Mouse (Mus musculus): ENCODE results near the gene Ms4a3. TPM values are rescaled to one million over a fixed set of nuclear protein-coding genes. Genes with fewer than 3 reads are reported as not detected.
A peak's percentile ranks its signal among the peaks of the same experiment; 100 is the strongest.

Gene Ms4a3
- polyA plus RNA-seq, 1 experiment from 2014 or later, result not detected

DNA sequence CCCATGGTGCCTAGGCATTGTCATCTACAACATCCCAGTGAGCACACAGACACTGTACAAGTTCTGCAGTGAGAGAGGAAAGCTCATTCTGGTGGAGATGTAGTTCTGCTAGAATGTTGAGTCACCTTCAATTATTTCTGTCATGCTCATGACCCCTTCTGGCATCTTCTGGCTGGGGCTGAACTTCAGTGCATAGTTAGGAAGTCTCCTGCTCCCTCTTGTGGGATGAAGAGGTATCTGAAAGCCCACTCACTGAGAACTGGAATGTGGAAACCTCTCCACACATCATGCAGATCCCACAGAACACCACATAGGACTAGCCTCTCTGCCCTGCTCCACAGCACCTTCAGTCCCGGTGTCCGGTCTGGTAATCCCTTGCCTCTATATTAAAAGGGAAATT is 38.6 kb downstream of the Ms4a3 start:
- 89% methylated on average over 2 of the region's 2 CpGs for WGBS
- H3K4me3 ChIP-seq (ENCODE audit: low read depth, low read length), result no peak overlapping the region
- no peak overlapping the region for H3K4me2 ChIP-seq (replicated peaks; ENCODE audit: low read depth)
- no peak overlapping the region for H3K27ac ChIP-seq (ENCODE audit: low read depth, low read length)
- no peak overlapping the region for H3K9ac ChIP-seq (ENCODE audit: low read depth, low read length)
- no peaks in the 10 kb centered on the region for H3K27me3 ChIP-seq (replicated peaks; ENCODE audit: control insufficient read depth, insufficient read depth, low read length)
- peak; percentile 85 for TF ChIP-seq CTCF (IDR thresholded peaks at IDR 0.05; ENCODE audit: low read depth)
- H3K4me1 ChIP-seq (replicated peaks; ENCODE audit: control insufficient read depth, insufficient read depth, low read length), result no peaks in the 10 kb centered on the region
- H3K36me3 ChIP-seq (ENCODE audit: control insufficient read depth, insufficient read depth), result no peaks in the 10 kb centered on the region
- ATAC-seq, result no peak
- H3K9me3 ChIP-seq (ENCODE audit: control insufficient read depth), result no peaks in the 10 kb centered on the region

DNA sequence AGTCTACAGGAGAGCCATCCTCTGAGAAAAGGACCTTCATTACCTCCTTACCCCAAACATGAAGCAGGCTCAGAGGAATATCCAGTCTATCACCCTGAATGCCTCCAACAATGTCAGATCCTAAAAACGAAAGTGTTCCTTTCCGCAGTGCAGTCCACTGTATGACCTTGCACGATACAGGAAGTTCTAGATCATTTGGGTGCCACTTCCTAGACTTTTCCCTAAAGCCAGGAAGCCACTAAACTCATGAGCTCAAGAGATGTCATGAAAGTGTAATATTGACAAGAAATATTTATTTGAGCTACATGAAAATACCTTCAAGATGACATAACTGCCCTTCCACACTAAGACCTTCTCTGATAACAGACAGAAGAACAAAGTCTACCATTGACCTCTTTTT is 39.3 kb downstream of the Ms4a3 start:
- TF ChIP-seq CTCF (IDR thresholded peaks at IDR 0.05; ENCODE audit: low read depth), result no peak
- Histone ChIP-seq H3K36me3 (ENCODE audit: control insufficient read depth, insufficient read depth) (no peaks in the 10 kb centered on the region), H3K4me3 (ENCODE audit: low read depth, low read length) (no peak overlapping the region), H3K9me3 (ENCODE audit: control insufficient read depth) (no peaks in the 10 kb centered on the region), H3K4me2 (replicated peaks; ENCODE audit: low read depth) (no peak overlapping the region), H3K4me1 (replicated peaks; ENCODE audit: control insufficient read depth, insufficient read depth, low read length) (no peaks in the 10 kb centered on the region), H3K9ac (ENCODE audit: low read depth, low read length) (no peak overlapping the region), H3K27me3 (replicated peaks; ENCODE audit: control insufficient read depth, insufficient read depth, low read length) (no peaks in the 10 kb centered on the region), H3K27ac (ENCODE audit: low read depth, low read length) (no peak overlapping the region)
- WGBS, result 84% methylated on average over 3 of the region's 3 CpGs
- ATAC-seq, result no peak

DNA sequence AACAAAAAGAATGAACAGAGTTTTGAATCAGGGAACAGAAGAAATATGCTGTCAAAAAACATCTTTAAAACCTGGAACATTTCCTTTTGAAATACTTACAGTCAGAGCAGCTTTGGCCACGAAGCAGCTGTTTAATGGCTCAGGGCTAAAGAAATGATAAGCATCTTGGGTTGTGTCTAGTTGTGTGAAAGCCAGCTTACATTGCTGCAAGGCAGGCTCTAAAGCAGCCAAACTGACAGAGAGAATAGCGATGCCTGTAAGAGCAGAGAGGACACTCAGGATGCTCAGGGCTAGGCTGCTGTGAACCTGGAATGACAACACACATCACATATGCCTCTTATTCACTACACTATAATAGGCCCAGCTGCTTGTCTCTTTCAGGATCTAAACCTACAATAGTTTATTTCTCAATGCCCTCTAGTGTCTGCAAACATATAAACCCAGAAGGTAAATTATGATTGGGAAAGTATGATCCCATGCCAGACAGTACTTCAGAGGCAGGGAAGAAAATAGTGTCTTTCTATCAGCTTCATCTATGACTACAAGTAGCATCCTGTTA is 50.7 kb downstream of the Ms4a3 start:
- WGBS, result 59% methylated on average over 2 of the region's 2 CpGs
- no peak for TF ChIP-seq CTCF (IDR thresholded peaks at IDR 0.05; ENCODE audit: low read depth)
- H3K4me2 ChIP-seq (replicated peaks; ENCODE audit: low read depth), result no peak overlapping the region
- no peak overlapping the region for H3K4me3 ChIP-seq (ENCODE audit: low read depth, low read length)
- no peaks in the 10 kb centered on the region for H3K36me3 ChIP-seq (ENCODE audit: control insufficient read depth, insufficient read depth)
- H3K27me3 ChIP-seq (replicated peaks; ENCODE audit: control insufficient read depth, insufficient read depth, low read length), result no peaks in the 10 kb centered on the region
- H3K4me1 ChIP-seq (replicated peaks; ENCODE audit: control insufficient read depth, insufficient read depth, low read length), result no peaks in the 10 kb centered on the region
- no peaks in the 10 kb centered on the region for H3K9me3 ChIP-seq (ENCODE audit: control insufficient read depth)
- no peak for ATAC-seq
- H3K27ac ChIP-seq (ENCODE audit: low read depth, low read length), result no peak overlapping the region
- H3K9ac ChIP-seq (ENCODE audit: low read depth, low read length), result no peak overlapping the region

DNA sequence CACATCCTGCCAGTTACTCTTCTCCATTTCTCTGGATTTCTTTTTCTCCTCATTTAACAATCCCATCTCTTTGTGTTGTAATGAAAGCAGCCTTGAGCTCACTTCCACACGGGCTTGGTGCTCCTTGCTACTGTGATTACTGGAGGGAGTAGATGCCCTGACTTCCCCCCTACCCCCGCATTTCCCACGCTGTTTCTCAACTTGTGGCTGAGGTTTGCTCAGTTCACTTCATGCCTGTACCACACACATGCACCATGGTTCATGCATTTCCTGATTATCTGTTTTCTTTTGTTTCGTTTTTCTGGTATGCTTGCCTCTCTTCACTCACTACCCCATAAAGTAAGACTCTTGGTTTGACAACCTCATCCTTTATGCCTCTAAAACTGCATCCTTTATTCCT is 51.4 kb downstream of the Ms4a3 start:
- no peaks in the 10 kb centered on the region for H3K27me3 ChIP-seq (replicated peaks; ENCODE audit: control insufficient read depth, insufficient read depth, low read length)
- no peak for ATAC-seq
- H3K27ac ChIP-seq (ENCODE audit: low read depth, low read length), result no peak overlapping the region
- H3K4me1 ChIP-seq (replicated peaks; ENCODE audit: control insufficient read depth, insufficient read depth, low read length), result no peaks in the 10 kb centered on the region
- no peak overlapping the region for H3K4me2 ChIP-seq (replicated peaks; ENCODE audit: low read depth)
- TF ChIP-seq CTCF (IDR thresholded peaks at IDR 0.05; ENCODE audit: low read depth), result no peak
- no peaks in the 10 kb centered on the region for H3K9me3 ChIP-seq (ENCODE audit: control insufficient read depth)
- 72% methylated on average over 4 of the region's 4 CpGs for WGBS
- H3K4me3 ChIP-seq (ENCODE audit: low read depth, low read length), result no peak overlapping the region
- H3K36me3 ChIP-seq (ENCODE audit: control insufficient read depth, insufficient read depth), result no peaks in the 10 kb centered on the region
- no peak overlapping the region for H3K9ac ChIP-seq (ENCODE audit: low read depth, low read length)

Other genes with a start within 250 kb of the Ms4a3 start
- 0.85 and 1.4 TPM in 2 replicates for gene Ms4a4c, start 236.1 kb downstream of the Ms4a3 start, polyA plus RNA-seq (2015; fragmentation: Nextera tagmentation; extraction: Ambion mirVana)
- gene Ms4a4b, start 197.3 kb downstream of the Ms4a3 start, polyA plus RNA-seq (2015; fragmentation: Nextera tagmentation; extraction: Ambion mirVana), result 1.0 and 1.6 TPM in 2 replicates
- gene Ms4a6c, start 171.5 kb downstream of the Ms4a3 start, polyA plus RNA-seq (2015; fragmentation: Nextera tagmentation; extraction: Ambion mirVana), result 7.9 and 8.5 TPM in 2 replicates
- 0.29 TPM in 2 replicates for gene Gm8369, start 154.9 kb downstream of the Ms4a3 start, polyA plus RNA-seq (2015; fragmentation: Nextera tagmentation; extraction: Ambion mirVana)
- 4.9 and 5.3 TPM in 2 replicates for gene Ms4a6b, start 124.3 kb downstream of the Ms4a3 start, polyA plus RNA-seq (2015; fragmentation: Nextera tagmentation; extraction: Ambion mirVana)
- gene Ms4a4d, start 104.0 kb downstream of the Ms4a3 start, polyA plus RNA-seq (2015; fragmentation: Nextera tagmentation; extraction: Ambion mirVana), result 8.7 and 9.4 TPM in 2 replicates
- gene Ms4a6d, start 36.0 kb downstream of the Ms4a3 start, polyA plus RNA-seq (2015; fragmentation: Nextera tagmentation; extraction: Ambion mirVana), result 4.4 and 5.4 TPM in 2 replicates
- gene Ms4a2, start 17.1 kb downstream of the Ms4a3 start, polyA plus RNA-seq (2015; fragmentation: Nextera tagmentation; extraction: Ambion mirVana), result 0.04 TPM in 1 of 2 replicates, not detected in the other
- not detected in 2 replicates for gene Oosp2, start 19.7 kb upstream of the Ms4a3 start, polyA plus RNA-seq (2015; fragmentation: Nextera tagmentation; extraction: Ambion mirVana)
- gene Oosp1, start 50.3 kb upstream of the Ms4a3 start, polyA plus RNA-seq (2015; fragmentation: Nextera tagmentation; extraction: Ambion mirVana), result not detected in 2 replicates
- gene Oosp3, start 56.2 kb upstream of the Ms4a3 start, polyA plus RNA-seq (2015; fragmentation: Nextera tagmentation; extraction: Ambion mirVana), result not detected in 2 replicates
- not detected in 2 replicates for gene Gif, start 106.7 kb upstream of the Ms4a3 start, polyA plus RNA-seq (2015; fragmentation: Nextera tagmentation; extraction: Ambion mirVana)
- gene Mrpl16, start 129.5 kb upstream of the Ms4a3 start, polyA plus RNA-seq (2015; fragmentation: Nextera tagmentation; extraction: Ambion mirVana), result 54.0 and 54.7 TPM in 2 replicates
- gene Stx3, start 178.6 kb upstream of the Ms4a3 start, polyA plus RNA-seq (2015; fragmentation: Nextera tagmentation; extraction: Ambion mirVana), result 125 and 137 TPM in 2 replicates
- 0.08 TPM in 1 of 2 replicates, not detected in the other for gene Olfr1417, start 198.4 kb upstream of the Ms4a3 start, polyA plus RNA-seq (2015; fragmentation: Nextera tagmentation; extraction: Ambion mirVana)
- not detected in 2 replicates for gene Olfr1418, start 220.2 kb upstream of the Ms4a3 start, polyA plus RNA-seq (2015; fragmentation: Nextera tagmentation; extraction: Ambion mirVana)
- gene Olfr1419, start 234.3 kb upstream of the Ms4a3 start, polyA plus RNA-seq (2015; fragmentation: Nextera tagmentation; extraction: Ambion mirVana), result not detected in 2 replicates
- 0.05 TPM in 1 of 2 replicates, not detected in the other for gene Olfr1420, start 245.7 kb upstream of the Ms4a3 start, polyA plus RNA-seq (2015; fragmentation: Nextera tagmentation; extraction: Ambion mirVana)

All from intestine, postnatal 0 days (tissue).